Mouse (Mus musculus): ENCODE measurements around the gene Magoh.

DNA sequence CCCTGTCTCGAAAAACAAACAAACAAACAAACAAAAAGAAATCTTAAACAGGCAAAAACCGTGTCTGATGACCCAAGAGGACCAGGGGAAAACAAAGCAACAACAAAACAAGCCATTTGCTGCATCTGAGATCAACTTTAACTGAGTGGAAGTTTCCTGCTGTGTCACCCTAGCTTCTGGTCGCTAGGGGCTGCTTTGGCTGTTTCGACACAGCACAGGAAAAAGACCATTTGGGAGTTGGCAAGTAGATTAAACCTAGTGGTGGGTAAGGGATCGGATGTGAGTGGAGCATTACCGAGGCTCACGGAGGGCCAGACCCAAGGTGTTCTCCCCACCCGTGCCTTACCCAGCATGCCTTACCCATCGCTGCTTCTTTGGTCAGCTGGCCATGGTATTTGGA, 27.0 kb downstream of the Magoh start:
- TF ChIP-seq POLR2A (IDR thresholded peaks at IDR 0.05; ENCODE audit: extremely low read depth, insufficient read depth, low read length) (no peak), CTCF (IDR thresholded peaks at IDR 0.05; ENCODE audit: low read depth, low read length) (no peak)

Measured in liver, adult 2 months (tissue).